Mouse (Mus musculus): ENCODE measurements around the gene Zfhx3. TPM values are rescaled to one million over a fixed set of nuclear protein-coding genes. Genes with fewer than 3 reads are reported as not detected.

Zfhx3 gene
- polyA plus RNA-seq, 1 experiment from 2014 or later, result 68.4 TPM

DNA sequence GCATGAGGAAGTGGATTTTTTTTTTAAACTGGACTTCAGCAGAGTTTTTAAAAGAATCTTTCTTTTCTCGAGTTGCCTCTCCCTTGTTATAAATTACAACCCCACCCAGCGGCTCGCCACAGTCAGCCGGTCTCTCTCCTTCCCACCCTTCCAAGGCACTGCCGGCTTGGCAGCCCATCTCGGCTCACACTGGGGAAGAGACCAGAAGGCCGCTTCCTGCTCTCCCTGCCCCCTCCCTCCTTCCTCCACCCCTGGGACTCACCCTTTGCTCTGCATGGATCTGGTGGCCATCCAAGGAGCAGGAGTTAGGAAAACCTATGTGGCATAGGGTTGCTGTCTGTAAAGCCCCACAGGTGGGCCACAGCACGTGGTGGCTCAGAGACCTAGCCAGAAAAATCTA, 705.1 kb downstream of the Zfhx3 start:
- no peak overlapping the region for H3K27ac ChIP-seq (replicated peaks; ENCODE audit: low read depth, low read length)
- H3K4me1 ChIP-seq (ENCODE audit: control insufficient read depth, insufficient read depth, low read length), result no peaks in the 10 kb centered on the region
- no peak for DNase-seq
- no peak overlapping the region for H3K9ac ChIP-seq (replicated peaks; ENCODE audit: low read length)
- no peaks in the 10 kb centered on the region for H3K27me3 ChIP-seq (ENCODE audit: control insufficient read depth, insufficient read depth, low read length)
- H3K4me2 ChIP-seq (ENCODE audit: low read length), result no peak overlapping the region
- no peaks in the 10 kb centered on the region for H3K36me3 ChIP-seq (ENCODE audit: control insufficient read depth, insufficient read depth, low read length)
- no peak for ATAC-seq (ENCODE audit: low FRiP score, low TSS enrichment)
- H3K4me3 ChIP-seq (replicated peaks; ENCODE audit: low read depth, low read length), result no peak overlapping the region
- whole genome bisulfite sequencing, result 63% methylated on average over 8 of the region's 8 CpGs
- H3K9me3 ChIP-seq (ENCODE audit: control insufficient read depth, low read length), result no peaks in the 10 kb centered on the region

DNA sequence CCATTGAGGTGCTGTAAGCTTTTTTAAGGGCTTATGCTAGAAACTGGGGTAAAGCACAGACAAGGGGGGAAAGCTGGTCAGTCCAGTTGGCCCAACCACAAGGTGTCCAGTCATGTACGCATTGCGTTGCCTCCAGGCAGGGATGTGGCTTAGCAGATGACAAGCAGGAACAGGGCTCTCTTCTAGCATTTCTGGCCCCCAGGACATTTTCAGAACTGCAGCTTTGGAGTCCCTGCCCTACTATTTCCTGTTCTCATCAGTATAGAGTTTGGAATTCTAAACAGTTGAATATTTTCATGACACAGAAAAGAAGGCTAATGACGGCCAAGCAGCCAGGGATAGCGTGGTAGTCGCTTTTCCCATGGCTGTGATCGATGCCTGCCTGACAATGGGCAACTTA, 706.5 kb downstream of the Zfhx3 start:
- Histone ChIP-seq H3K4me1 (ENCODE audit: control insufficient read depth, insufficient read depth, low read length) (no peaks in the 10 kb centered on the region), H3K27ac (replicated peaks; ENCODE audit: low read depth, low read length) (no peak overlapping the region), H3K9ac (replicated peaks; ENCODE audit: low read length) (no peak overlapping the region), H3K9me3 (ENCODE audit: control insufficient read depth, low read length) (no peaks in the 10 kb centered on the region), H3K36me3 (ENCODE audit: control insufficient read depth, insufficient read depth, low read length) (no peaks in the 10 kb centered on the region), H3K27me3 (ENCODE audit: control insufficient read depth, insufficient read depth, low read length) (no peaks in the 10 kb centered on the region), H3K4me2 (ENCODE audit: low read length) (no peak overlapping the region), H3K4me3 (replicated peaks; ENCODE audit: low read depth, low read length) (no peak overlapping the region)
- no peak for ATAC-seq (ENCODE audit: low FRiP score, low TSS enrichment)
- no peak for DNase-seq
- whole genome bisulfite sequencing, result 93% methylated on average over 6 of the region's 6 CpGs

DNA sequence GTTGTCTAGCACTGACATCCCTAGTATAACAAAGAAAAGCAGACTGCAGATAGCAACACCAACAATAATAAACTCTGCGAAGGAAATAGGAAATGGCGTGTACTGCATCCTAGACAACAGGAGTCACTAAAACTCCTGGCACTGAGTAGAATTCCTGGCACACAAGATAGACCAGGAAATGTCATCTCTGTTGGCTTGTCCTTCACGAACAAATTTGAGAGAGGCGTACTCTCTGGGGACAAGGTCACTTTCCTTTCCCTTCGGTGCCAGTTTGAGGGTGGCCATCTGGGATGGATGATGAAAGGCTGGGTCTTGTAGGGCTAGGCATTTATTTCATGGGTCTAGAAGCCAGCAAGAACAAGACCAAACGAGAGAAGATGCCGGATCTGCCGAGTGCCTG, 708.4 kb downstream of the Zfhx3 start:
- H3K4me2 ChIP-seq (ENCODE audit: low read length), result no peak overlapping the region
- H3K27me3 ChIP-seq (ENCODE audit: control insufficient read depth, insufficient read depth, low read length), result no peaks in the 10 kb centered on the region
- no peak overlapping the region for H3K9ac ChIP-seq (replicated peaks; ENCODE audit: low read length)
- 95% methylated on average over 8 of the region's 8 CpGs for WGBS
- DNase-seq, result no peak
- no peaks in the 10 kb centered on the region for H3K4me1 ChIP-seq (ENCODE audit: control insufficient read depth, insufficient read depth, low read length)
- no peak for ATAC-seq (ENCODE audit: low FRiP score, low TSS enrichment)
- no peaks in the 10 kb centered on the region for H3K9me3 ChIP-seq (ENCODE audit: control insufficient read depth, low read length)
- H3K4me3 ChIP-seq (replicated peaks; ENCODE audit: low read depth, low read length), result no peak overlapping the region
- H3K27ac ChIP-seq (replicated peaks; ENCODE audit: low read depth, low read length), result no peak overlapping the region
- H3K36me3 ChIP-seq (ENCODE audit: control insufficient read depth, insufficient read depth, low read length), result no peaks in the 10 kb centered on the region

DNA sequence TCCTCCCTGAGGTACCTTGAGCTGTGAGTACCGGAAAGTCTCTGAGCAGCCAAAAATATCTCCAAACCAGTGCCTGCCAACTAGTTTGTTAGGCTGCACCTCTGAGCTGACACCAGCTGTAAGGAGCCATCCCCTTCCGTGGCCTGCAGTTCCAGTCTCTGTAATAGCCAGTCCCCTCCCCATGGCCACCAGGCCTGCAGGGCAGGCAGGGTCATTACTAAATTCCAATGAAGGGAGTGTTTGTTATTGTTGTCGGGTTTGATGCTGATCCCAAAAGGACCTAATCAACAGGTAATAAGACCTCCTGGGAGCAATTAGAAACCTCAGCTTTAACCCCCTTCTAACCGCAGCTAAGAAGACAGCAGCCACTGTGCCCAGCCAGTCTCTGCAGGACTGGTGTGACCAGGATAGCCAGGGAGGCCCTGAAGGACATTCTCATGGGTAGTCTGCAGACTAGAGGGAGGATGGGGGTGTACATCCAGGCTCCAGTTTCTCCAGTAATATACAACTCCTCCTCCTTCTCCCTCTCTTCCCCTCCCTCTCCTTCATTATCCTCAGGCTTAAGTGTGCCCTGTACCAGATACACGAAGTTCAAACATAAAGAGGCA, 719.1 kb downstream of the Zfhx3 start:
- Histone ChIP-seq H3K4me3 (replicated peaks; ENCODE audit: low read depth, low read length) (no peak overlapping the region), H3K9ac (replicated peaks; ENCODE audit: low read length) (no peak overlapping the region), H3K27me3 (ENCODE audit: control insufficient read depth, insufficient read depth, low read length) (no peaks in the 10 kb centered on the region), H3K36me3 (ENCODE audit: control insufficient read depth, insufficient read depth, low read length) (no peaks in the 10 kb centered on the region), H3K4me1 (ENCODE audit: control insufficient read depth, insufficient read depth, low read length) (no peaks in the 10 kb centered on the region), H3K9me3 (ENCODE audit: control insufficient read depth, low read length) (no peaks in the 10 kb centered on the region), H3K4me2 (ENCODE audit: low read length) (no peak overlapping the region), H3K27ac (replicated peaks; ENCODE audit: low read depth, low read length) (no peak overlapping the region)
- DNase-seq, result no peak
- 56% methylated on average over 5 of the region's 5 CpGs for WGBS
- no peak for ATAC-seq (ENCODE audit: low FRiP score, low TSS enrichment)

DNA sequence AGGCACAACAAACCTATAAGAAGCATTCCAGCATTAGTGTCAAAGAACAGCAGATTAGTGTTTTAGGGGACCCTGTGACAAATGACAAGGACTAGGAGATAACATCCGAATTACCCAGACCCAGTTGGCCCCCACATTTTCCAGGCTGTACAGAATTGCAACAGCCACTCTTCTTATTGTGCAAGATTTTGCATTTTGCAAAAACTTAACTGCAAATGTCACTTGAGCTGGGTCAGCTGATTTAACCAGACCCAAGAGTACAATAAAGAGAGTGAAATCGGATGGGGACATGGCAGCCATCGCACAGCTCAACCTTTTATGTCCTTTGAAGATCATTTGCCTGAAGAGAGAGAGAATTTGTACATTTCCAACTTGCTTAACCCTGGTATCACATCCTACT, 720.3 kb downstream of the Zfhx3 start:
- Histone ChIP-seq H3K4me3 (replicated peaks; ENCODE audit: low read depth, low read length) (no peak overlapping the region), H3K27me3 (ENCODE audit: control insufficient read depth, insufficient read depth, low read length) (no peaks in the 10 kb centered on the region), H3K4me1 (ENCODE audit: control insufficient read depth, insufficient read depth, low read length) (no peaks in the 10 kb centered on the region), H3K9ac (replicated peaks; ENCODE audit: low read length) (no peak overlapping the region), H3K9me3 (ENCODE audit: control insufficient read depth, low read length) (no peaks in the 10 kb centered on the region), H3K36me3 (ENCODE audit: control insufficient read depth, insufficient read depth, low read length) (no peaks in the 10 kb centered on the region), H3K4me2 (ENCODE audit: low read length) (no peak overlapping the region), H3K27ac (replicated peaks; ENCODE audit: low read depth, low read length) (no peak overlapping the region)
- DNase-seq (no peak), ATAC-seq (ENCODE audit: low FRiP score, low TSS enrichment) (no peak)
- WGBS, result 85% methylated on average over 3 of the region's 3 CpGs

DNA sequence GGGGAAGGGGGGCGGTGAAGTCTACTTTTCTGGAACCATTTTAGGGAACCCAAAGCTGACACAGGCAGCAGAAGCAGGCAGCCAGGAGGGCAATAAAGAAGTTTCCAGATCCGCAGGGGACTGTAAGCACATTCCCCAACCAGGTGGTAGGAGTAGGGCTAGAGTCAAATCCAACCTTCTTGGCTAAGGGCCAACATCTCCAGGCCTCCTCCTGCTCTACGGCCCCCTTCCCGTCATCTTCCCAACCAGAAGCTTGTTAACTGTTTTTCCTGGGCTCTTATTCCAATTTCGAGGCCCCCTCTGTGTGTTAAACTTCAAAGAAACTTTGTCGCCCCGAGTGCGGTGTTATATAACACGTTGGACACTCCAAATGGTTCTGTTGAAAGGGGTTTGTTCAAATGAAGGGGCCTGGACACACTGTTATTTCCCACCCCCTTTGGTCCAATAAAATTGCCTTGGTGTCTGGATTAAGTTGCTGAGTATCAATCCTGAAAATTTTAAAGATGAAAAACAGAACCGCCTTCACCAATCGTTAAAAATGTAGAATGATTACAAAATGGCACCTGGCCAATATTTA, 729.6 kb downstream of the Zfhx3 start:
- H3K4me3 ChIP-seq (replicated peaks; ENCODE audit: low read depth, low read length), result no peak overlapping the region
- no peak for ATAC-seq (ENCODE audit: low FRiP score, low TSS enrichment)
- H3K36me3 ChIP-seq (ENCODE audit: control insufficient read depth, insufficient read depth, low read length), result no peaks in the 10 kb centered on the region
- H3K9ac ChIP-seq (replicated peaks; ENCODE audit: low read length), result no peak overlapping the region
- H3K27me3 ChIP-seq (ENCODE audit: control insufficient read depth, insufficient read depth, low read length), result no peaks in the 10 kb centered on the region
- DNase-seq, result no peak
- no peak overlapping the region for H3K27ac ChIP-seq (replicated peaks; ENCODE audit: low read depth, low read length)
- H3K4me2 ChIP-seq (ENCODE audit: low read length), result no peak overlapping the region
- no peaks in the 10 kb centered on the region for H3K4me1 ChIP-seq (ENCODE audit: control insufficient read depth, insufficient read depth, low read length)
- WGBS, result 88% methylated on average over 11 of the region's 11 CpGs
- H3K9me3 ChIP-seq (ENCODE audit: control insufficient read depth, low read length), result no peaks in the 10 kb centered on the region

DNA sequence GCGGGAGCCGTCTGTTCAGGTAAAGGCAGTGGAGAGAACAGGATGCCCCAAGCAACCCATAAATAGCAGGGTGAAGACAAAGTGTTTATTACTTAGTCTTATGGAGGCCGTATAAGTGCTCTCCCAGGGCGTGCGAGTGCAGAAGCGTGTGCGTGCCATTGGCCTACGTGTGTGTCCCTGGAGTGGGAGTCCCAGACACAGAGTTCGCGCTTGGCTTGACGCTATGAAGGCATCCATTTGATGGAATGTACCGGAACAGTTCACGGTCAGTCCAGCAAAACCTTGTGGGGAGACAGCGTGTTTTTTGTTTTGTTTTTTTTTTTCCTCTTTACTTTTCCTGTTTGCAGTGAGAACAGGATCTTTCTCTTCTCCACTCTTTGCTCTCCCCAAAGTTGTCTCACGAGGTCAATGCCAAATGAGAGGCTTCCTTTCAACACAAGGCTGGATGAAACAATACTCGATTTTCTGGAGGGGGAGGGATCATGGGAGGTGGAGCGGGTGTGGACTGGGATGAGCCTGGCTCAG, 732.6 kb downstream of the Zfhx3 start:
- WGBS, result 54% methylated on average over 17 of the region's 17 CpGs
- no peaks in the 10 kb centered on the region for H3K4me1 ChIP-seq (ENCODE audit: control insufficient read depth, insufficient read depth, low read length)

DNA sequence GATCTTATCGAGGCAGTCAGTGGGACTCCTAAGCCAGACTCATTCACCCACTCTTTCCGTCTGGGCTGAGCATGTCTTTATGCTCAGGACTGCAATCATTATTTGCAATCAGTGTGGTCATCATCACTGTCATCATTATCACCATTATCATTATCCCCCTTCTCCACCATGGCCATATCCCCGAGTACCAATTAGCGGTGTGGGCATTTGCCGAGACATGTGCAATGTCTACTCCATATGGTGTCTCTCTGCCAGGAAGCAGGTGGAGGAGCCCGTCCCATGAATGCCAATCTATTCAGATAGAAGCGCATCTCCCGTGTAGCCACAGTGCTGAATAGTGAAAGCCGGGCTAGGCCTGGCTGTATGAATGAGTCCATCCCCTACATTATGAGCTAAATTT, 747.2 kb downstream of the Zfhx3 start:
- Histone ChIP-seq H3K4me2 (ENCODE audit: low read length) (no peak overlapping the region), H3K9me3 (ENCODE audit: control insufficient read depth, low read length) (no peaks in the 10 kb centered on the region), H3K36me3 (ENCODE audit: control insufficient read depth, insufficient read depth, low read length) (no peaks in the 10 kb centered on the region), H3K27ac (replicated peaks; ENCODE audit: low read depth, low read length) (no peak overlapping the region), H3K4me1 (ENCODE audit: control insufficient read depth, insufficient read depth, low read length) (peaks cover 21% of the 10 kb centered on the region), H3K9ac (replicated peaks; ENCODE audit: low read length) (no peak overlapping the region), H3K4me3 (replicated peaks; ENCODE audit: low read depth, low read length) (no peak overlapping the region), H3K27me3 (ENCODE audit: control insufficient read depth, insufficient read depth, low read length) (peaks cover 2% of the 10 kb centered on the region; the same call in 1 of the 2 replicates)
- ATAC-seq (ENCODE audit: low FRiP score, low TSS enrichment) (no peak), DNase-seq (no peak)
- WGBS, result 75% methylated on average over 9 of the region's 9 CpGs

More for the DNA sequence above, 732.6 kb downstream of the Zfhx3 start:
- H3K9ac ChIP-seq (replicated peaks; ENCODE audit: low read length), result no peak overlapping the region
- H3K4me2 ChIP-seq (ENCODE audit: low read length), result no peak overlapping the region
- no peaks in the 10 kb centered on the region for H3K9me3 ChIP-seq (ENCODE audit: control insufficient read depth, low read length)
- H3K4me3 ChIP-seq (replicated peaks; ENCODE audit: low read depth, low read length), result no peak overlapping the region
- ATAC-seq (ENCODE audit: low FRiP score, low TSS enrichment), result no peak
- no peaks in the 10 kb centered on the region for H3K36me3 ChIP-seq (ENCODE audit: control insufficient read depth, insufficient read depth, low read length)
- H3K27ac ChIP-seq (replicated peaks; ENCODE audit: low read depth, low read length), result no peak overlapping the region
- H3K27me3 ChIP-seq (ENCODE audit: control insufficient read depth, insufficient read depth, low read length), result no peaks in the 10 kb centered on the region
- DNase-seq, result no peak
